Mouse (Mus musculus) frontal cortex, adult (tissue): ENCODE results near the gene Sh2d4b.

ENCODE experiments used
- ATAC-seq: cut with Nextera tagmentation; 2 replicates; pipeline ENCODE4 v1.9.2; 2017; ENCODE audit warnings: mild to moderate bottlenecking, moderate library complexity, mixed read lengths; ENCODE audit not compliant: low TSS enrichment

The Sh2d4b gene

DNA sequence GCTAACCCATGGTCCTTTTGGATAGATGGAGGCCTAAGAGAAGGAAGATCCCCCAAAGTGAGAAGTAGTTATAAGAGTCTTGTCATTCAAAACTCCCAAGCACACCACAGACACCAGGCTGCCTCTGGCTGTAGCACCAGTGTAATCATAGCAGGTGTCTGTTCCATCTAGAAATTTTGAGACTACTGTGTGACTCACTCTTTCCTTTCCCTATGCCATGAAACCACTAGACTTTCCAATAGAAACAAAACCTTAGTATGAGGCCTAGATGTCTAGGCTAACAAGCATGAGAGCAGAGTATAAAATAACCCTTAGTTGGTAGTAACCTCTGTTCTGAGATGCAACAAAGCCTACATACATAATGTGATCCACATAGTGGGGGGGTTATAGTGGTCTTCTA lies 55.7 kb downstream of the Sh2d4b start:
- no peak for ATAC-seq

DNA sequence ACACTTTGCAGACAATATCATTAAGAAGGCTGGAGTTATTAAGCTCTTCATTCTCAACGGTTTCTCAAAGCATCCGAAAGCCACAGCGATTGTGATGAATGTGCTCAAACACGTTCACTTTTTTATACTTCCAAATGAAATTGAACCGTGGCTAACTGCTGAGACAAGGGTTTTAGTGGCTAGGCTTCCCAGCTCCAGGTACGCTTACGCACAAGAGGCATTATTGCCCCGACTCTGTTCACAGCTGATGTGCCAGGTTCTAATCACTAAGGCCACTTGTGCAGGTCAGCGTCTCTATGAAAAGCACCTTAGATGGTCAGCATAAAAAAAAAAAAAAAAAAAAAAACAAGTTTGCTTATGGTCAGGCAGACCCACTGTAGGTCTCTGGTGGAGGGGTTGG lies 62.6 kb downstream of the Sh2d4b start:
- no peak for ATAC-seq

GRCm38 (mm10) chr14:40830094-40830493 lies 63.0 kb downstream of the Sh2d4b start:
- 0 out of 2 replicates have a peak, but pooled peaks have one; percentile 55 for ATAC-seq

GRCm38 (mm10) chr14:40818051-40818450 lies 75.0 kb downstream of the Sh2d4b start:
- ATAC-seq, result no peak

GRCm38 (mm10) chr14:40816715-40817114 lies 76.4 kb downstream of the Sh2d4b start:
- peak; percentile 88 for ATAC-seq

DNA sequence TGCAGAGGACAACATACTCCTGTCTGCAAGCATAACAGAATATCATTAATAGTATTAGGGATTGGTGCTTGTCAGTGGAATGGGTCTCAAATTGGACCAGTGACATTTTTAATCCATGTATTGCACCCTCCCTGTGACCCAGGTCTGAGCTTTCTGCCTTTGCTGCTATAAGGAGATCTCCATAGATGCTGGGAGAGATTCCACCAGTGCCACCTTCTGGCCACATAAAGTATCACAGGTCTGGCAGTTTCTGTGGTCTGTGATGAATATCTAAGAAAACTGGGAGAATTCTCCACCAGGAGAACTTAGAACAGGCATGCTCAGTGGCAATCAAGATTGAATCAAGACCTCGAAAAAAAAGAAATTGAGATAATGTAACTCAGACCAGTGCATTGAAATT lies 101.5 kb downstream of the Sh2d4b start:
- ATAC-seq, result peak; percentile 92

- ATAC-seq, result peak; percentile 77
These were observed 104.0 kb downstream of the Sh2d4b start for GRCm38 (mm10) chr14:40789110-40789509.

DNA sequence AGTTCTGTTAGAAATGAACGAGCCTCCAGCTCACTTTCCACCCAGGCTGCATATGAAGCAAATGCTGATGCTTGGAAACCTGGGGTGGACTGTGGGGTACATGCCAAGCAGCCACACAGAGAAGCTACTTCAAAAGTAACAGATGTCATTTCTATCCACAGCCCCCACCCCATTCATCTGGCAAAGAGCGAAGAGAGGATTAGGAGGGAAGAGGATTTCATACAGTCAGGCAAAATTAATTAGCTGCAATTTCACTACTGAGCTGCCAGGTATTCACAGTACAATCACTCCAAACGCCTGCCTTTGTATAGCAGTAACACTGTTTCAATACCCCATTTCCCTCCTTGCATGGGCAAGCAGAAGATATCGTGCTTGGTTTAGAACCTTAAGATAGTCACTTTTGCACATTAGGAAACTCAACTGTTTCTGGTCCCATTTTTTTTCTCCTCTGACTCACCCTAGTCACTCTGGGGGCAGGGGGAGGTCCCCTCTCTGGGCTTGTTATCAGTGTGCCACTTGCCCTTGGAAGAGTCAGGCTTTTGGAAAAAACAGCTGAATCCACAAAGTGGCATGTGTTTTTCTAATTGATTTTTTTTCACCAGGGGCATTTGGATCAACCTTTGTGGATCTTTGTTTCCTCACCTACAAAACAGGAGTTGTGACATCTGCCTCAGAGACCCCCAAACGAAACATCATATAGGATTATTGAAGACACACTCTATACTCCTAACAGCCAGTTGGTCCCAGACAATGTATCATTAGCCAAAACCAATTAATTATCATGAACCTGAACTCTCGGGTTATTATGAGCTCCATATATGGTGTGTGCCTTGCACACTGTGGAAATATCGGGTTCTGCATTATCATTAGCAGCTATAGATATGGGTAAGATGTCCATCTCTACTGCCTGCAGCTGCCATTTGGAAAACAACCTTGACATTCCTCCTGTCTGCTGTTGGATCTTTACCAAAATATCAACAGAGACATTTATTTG lies 123.7 kb downstream of the Sh2d4b start:
- no peak for ATAC-seq
